Mouse (Mus musculus) intestine, embryonic 14.5 days (tissue): Measurements from ENCODE around the gene Zbtb41. TPM values are rescaled to one million over a fixed set of nuclear protein-coding genes. Genes with fewer than 3 reads are reported as not detected.
A peak's percentile ranks its signal among the peaks of the same experiment; 100 is the strongest.

Experiments
- ATAC-seq: fragments of 200-750 bp; cut with Nextera tagmentation; replicated peaks from 2 replicates; pipeline ENCODE4 v1.8.0; 2017; ENCODE audit warnings: low read depth, moderate number of reproducible peaks, moderate TSS enrichment, moderate library complexity; ENCODE audit not compliant: low FRiP score, low TSS enrichment
- DNase-seq: peaks from one replicate; pipeline ENCODE4 v3.0.0-alpha.2; 2018; ENCODE audit warnings: low spot score
- H3K27ac ChIP-seq: fragments of 300-500 bp; sonication (generic); 2 replicates; pipeline ENCODE4 v1.5.1; 2014; ENCODE audit warnings: low read depth, mild to moderate bottlenecking, control low read depth
- H3K27me3 ChIP-seq: fragments of 300-500 bp; sonication (generic); replicated peaks from 2 replicates; pipeline ENCODE4 v1.6.1; 2014; ENCODE audit warnings: low read length, control low read depth; ENCODE audit not compliant: control insufficient read depth, insufficient read depth
- H3K36me3 ChIP-seq: fragments of 300-500 bp; sonication (generic); 2 replicates; pipeline ENCODE4 v1.6.1; 2014; ENCODE audit warnings: low read length, control low read depth; ENCODE audit not compliant: control insufficient read depth, insufficient read depth
- H3K4me1 ChIP-seq: fragments of 300-500 bp; sonication (generic); replicated peaks from 2 replicates; pipeline ENCODE4 v1.6.1; 2014; ENCODE audit warnings: low read length, control low read depth, mixed read lengths; ENCODE audit not compliant: control insufficient read depth, insufficient read depth
- H3K4me2 ChIP-seq: fragments of 300-500 bp; sonication (generic); 2 replicates; pipeline ENCODE4 v1.6.1; 2014; ENCODE audit warnings: low read length
- H3K4me3 ChIP-seq: fragments of 300-500 bp; sonication (generic); 2 replicates; pipeline ENCODE4 v1.5.1; 2014; ENCODE audit warnings: low read depth, low read length, control low read depth, mixed read lengths
- H3K9ac ChIP-seq: fragments of 300-500 bp; sonication (generic); 2 replicates; pipeline ENCODE4 v1.6.1; 2014; ENCODE audit warnings: mild to moderate bottlenecking, low read length
- H3K9me3 ChIP-seq: fragments of 300-500 bp; sonication (generic); 2 replicates; pipeline ENCODE4 v1.6.1; 2016; ENCODE audit warnings: low read length, control low read depth; ENCODE audit not compliant: control insufficient read depth
- WGBS: fragments of 180-500 bp; shearing (Covaris S2); extraction: QIAGEN DNeasy Blood & Tissue Kit; methylation state at CpG from one replicate; pipeline ENCODE4 v1.1.7; 2014; 5-methylcytosine and 5-hydroxymethylcytosine counted together
- polyA plus RNA-seq: library from polyadenylated mRNA; unstranded; fragments of >200 nt; fragmentation: Nextera tagmentation; extraction: Ambion mirVana; gene quantifications from 2 replicates; pipeline ENCODE4 v1.2.1, GENCODE M21; 2014

Gene Zbtb41
- polyA plus RNA-seq, 1 experiment from 2014 or later: 12.4 TPM

- Histone ChIP-seq H3K4me2 (peak within 1 kb of the TSS; percentile 89), H3K9ac (peak within 1 kb of the TSS; percentile 65)
- WGBS: 1% methylated on average over 57 of the region's 65 CpGs
Observed at GRCm38 (mm10) chr1:139454340-139455225, 32.5 kb downstream of the Zbtb41 start, which contains the start of gene Aspm. Gene Aspm (plus strand): TSS chr1:139454772.

GRCm38 (mm10) chr1:139455226-139455869 lies 33.3 kb downstream of the Zbtb41 start:
- no peaks in the 10 kb centered on the region for H3K9me3 ChIP-seq
- H3K9ac ChIP-seq: peak overlapping the region; percentile 65
- ATAC-seq: peak; percentile 48
- 2% methylated on average over 17 of the region's 17 CpGs for WGBS
- DNase-seq: no peak
- peak overlapping the region; percentile 79 for H3K4me3 ChIP-seq
- no peak overlapping the region; the same call in 1 of the 2 replicates for H3K27ac ChIP-seq
- H3K4me1 ChIP-seq: peaks cover 14% of the 10 kb centered on the region; the same call in 1 of the 2 replicates
- peak overlapping the region; percentile 89 for H3K4me2 ChIP-seq
- no peaks in the 10 kb centered on the region for H3K27me3 ChIP-seq
- H3K36me3 ChIP-seq: peaks cover 23% of the 10 kb centered on the region

More at GRCm38 (mm10) chr1:139454340-139455225, 32.5 kb downstream of the Zbtb41 start, which contains the start of gene Aspm:
- Histone ChIP-seq H3K27me3 (no peaks in the 10 kb centered on the region), H3K27ac (peak within 1 kb of the TSS; percentile 65), H3K4me1 (peaks cover 11% of the 10 kb centered on the region; the same call in 1 of the 2 replicates), H3K36me3 (peaks cover 21% of the 10 kb centered on the region), H3K9me3 (no peaks in the 10 kb centered on the region), H3K4me3 (peak within 1 kb of the TSS; percentile 79)
- DNase-seq: peak; percentile 93
- ATAC-seq: peak; percentile 99

GRCm38 (mm10) chr1:139460807-139461206 lies 38.7 kb downstream of the Zbtb41 start:
- no peak overlapping the region for H3K9ac ChIP-seq
- DNase-seq: no peak
- peaks cover 8% of the 10 kb centered on the region; the same call in 1 of the 2 replicates for H3K4me1 ChIP-seq
- ATAC-seq: no peak
- no peak overlapping the region for H3K4me2 ChIP-seq
- H3K4me3 ChIP-seq: no peak overlapping the region
- peaks cover 60% of the 10 kb centered on the region for H3K36me3 ChIP-seq
- no peak overlapping the region for H3K27ac ChIP-seq
- H3K27me3 ChIP-seq: no peaks in the 10 kb centered on the region
- H3K9me3 ChIP-seq: no peaks in the 10 kb centered on the region
- 90% methylated on average over 5 of the region's 5 CpGs for WGBS

GRCm38 (mm10) chr1:139465936-139466335 lies 43.8 kb downstream of the Zbtb41 start:
- Histone ChIP-seq H3K4me3 (no peak overlapping the region), H3K9ac (no peak overlapping the region), H3K27ac (no peak overlapping the region), H3K9me3 (no peaks in the 10 kb centered on the region), H3K27me3 (no peaks in the 10 kb centered on the region), H3K36me3 (peaks cover 76% of the 10 kb centered on the region), H3K4me1 (no peaks in the 10 kb centered on the region), H3K4me2 (no peak overlapping the region)
- DNase-seq: no peak
- ATAC-seq: no peak
- 93% methylated on average over 11 of the region's 11 CpGs for WGBS

- Histone ChIP-seq H3K4me3 (no peak overlapping the region), H3K9ac (no peak overlapping the region), H3K4me1 (no peaks in the 10 kb centered on the region), H3K9me3 (no peaks in the 10 kb centered on the region), H3K27ac (no peak overlapping the region), H3K36me3 (peaks cover 84% of the 10 kb centered on the region), H3K27me3 (no peaks in the 10 kb centered on the region), H3K4me2 (no peak overlapping the region)
- DNase-seq (no peak), ATAC-seq (no peak)
- 91% methylated on average over 11 of the region's 11 CpGs for WGBS
Observed at GRCm38 (mm10) chr1:139478898-139479297, 56.8 kb downstream of the Zbtb41 start.

- no peak for DNase-seq
- H3K9ac ChIP-seq: no peak overlapping the region
- H3K27ac ChIP-seq: no peak overlapping the region
- H3K27me3 ChIP-seq: no peaks in the 10 kb centered on the region
- no peaks in the 10 kb centered on the region for H3K4me1 ChIP-seq
- no peak for ATAC-seq
- H3K9me3 ChIP-seq: no peaks in the 10 kb centered on the region
- no peak overlapping the region for H3K4me3 ChIP-seq
- peaks cover 73% of the 10 kb centered on the region for H3K36me3 ChIP-seq
- 90% methylated on average over 8 of the region's 8 CpGs for WGBS
- no peak overlapping the region for H3K4me2 ChIP-seq
Observed at GRCm38 (mm10) chr1:139480246-139480645, 58.2 kb downstream of the Zbtb41 start.

GRCm38 (mm10) chr1:139481146-139481545 lies 59.1 kb downstream of the Zbtb41 start:
- H3K9me3 ChIP-seq: no peaks in the 10 kb centered on the region
- no peak overlapping the region for H3K9ac ChIP-seq
- DNase-seq (no peak), ATAC-seq (no peak)
- peaks cover 71% of the 10 kb centered on the region for H3K36me3 ChIP-seq
- no peak overlapping the region for H3K4me2 ChIP-seq
- H3K27me3 ChIP-seq: no peaks in the 10 kb centered on the region
- H3K27ac ChIP-seq: no peak overlapping the region
- WGBS: 76% methylated on average over 4 of the region's 4 CpGs
- no peaks in the 10 kb centered on the region for H3K4me1 ChIP-seq
- no peak overlapping the region for H3K4me3 ChIP-seq

GRCm38 (mm10) chr1:139494630-139495029 lies 72.5 kb downstream of the Zbtb41 start:
- H3K27me3 ChIP-seq: no peaks in the 10 kb centered on the region
- no peaks in the 10 kb centered on the region for H3K4me1 ChIP-seq
- H3K4me2 ChIP-seq: no peak overlapping the region
- H3K27ac ChIP-seq: no peak overlapping the region
- peaks cover 53% of the 10 kb centered on the region for H3K36me3 ChIP-seq
- no peak overlapping the region for H3K9ac ChIP-seq
- H3K4me3 ChIP-seq: no peak overlapping the region
- no peak for DNase-seq
- no peak for ATAC-seq
- WGBS: 90% methylated on average over 3 of the region's 3 CpGs
- no peaks in the 10 kb centered on the region for H3K9me3 ChIP-seq
